Mouse (Mus musculus) thymus, adult 2 months (tissue): ENCODE measurements around the gene Sdc1.

ENCODE experiments used
- CTCF ChIP-seq: fragments of 200-500 bp; IDR thresholded peaks from 2 replicates; pipeline ENCODE4 v1.5.1; 2012; ENCODE audit warnings: mild to moderate bottlenecking, control low read depth, low read length, moderate library complexity, borderline replicate concordance; ENCODE audit not compliant: control insufficient read depth, poor library complexity, insufficient read depth; ENCODE audit errors: extremely low read depth
- POLR2A ChIP-seq: fragments of 200-500 bp; IDR thresholded peaks from 2 replicates; pipeline ENCODE4 v1.6.1; 2012; ENCODE audit warnings: mild to moderate bottlenecking, low read length, control low read depth, moderate library complexity; ENCODE audit not compliant: control insufficient read depth, poor library complexity, insufficient read depth; ENCODE audit errors: extremely low read depth

DNA sequence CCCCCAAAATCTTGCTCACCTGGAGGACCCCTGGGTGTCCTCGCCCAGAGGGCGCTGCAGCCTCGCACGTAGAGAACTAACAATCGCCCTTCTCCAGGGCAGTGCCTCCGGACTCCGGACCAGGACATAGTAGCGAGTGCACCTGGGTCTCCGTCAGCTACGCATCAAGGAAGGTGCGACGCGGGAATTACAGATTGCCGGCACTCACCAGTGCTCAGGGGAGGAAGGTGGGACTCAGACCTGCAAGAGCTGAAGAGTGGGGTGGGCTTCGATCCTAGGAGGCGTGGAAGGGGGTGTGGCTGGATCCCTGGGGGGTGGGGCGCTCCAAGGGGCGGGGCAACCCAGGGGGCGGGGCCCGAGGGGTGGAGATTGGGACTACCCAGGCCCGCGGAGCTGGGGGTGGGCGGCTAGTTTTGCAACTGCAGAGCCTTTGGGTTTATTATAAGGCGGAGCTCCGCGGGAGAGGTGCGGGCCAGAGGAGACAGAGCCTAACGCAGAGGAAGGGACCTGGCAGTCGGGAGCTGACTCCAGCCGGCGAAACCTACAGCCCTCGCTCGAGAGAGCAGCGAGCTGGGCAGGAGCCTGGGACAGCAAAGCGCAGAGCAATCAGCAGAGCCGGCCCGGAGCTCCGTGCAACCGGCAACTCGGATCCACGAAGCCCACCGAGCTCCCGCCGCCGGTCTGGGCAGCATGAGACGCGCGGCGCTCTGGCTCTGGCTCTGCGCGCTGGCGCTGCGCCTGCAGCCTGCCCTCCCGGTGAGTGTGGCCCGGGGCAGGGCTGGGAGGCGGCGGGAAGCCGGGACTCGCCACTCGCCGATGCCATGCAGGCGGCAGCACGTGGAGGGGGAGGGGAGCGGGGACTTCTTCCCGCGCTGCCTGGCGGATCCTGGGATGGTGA is at the start of gene Sdc1:
- 0 out of 2 replicates have a peak, but pooled peaks have one; percentile 26 for TF ChIP-seq CTCF
- no peak for TF ChIP-seq POLR2A
